Mouse (Mus musculus): ENCODE data around the gene Rpp38. TPM values are rescaled to one million over a fixed set of nuclear protein-coding genes. Genes with fewer than 3 reads are reported as not detected.

Rpp38 gene
- polyA plus RNA-seq, 1 experiment, result 17.1 TPM

DNA sequence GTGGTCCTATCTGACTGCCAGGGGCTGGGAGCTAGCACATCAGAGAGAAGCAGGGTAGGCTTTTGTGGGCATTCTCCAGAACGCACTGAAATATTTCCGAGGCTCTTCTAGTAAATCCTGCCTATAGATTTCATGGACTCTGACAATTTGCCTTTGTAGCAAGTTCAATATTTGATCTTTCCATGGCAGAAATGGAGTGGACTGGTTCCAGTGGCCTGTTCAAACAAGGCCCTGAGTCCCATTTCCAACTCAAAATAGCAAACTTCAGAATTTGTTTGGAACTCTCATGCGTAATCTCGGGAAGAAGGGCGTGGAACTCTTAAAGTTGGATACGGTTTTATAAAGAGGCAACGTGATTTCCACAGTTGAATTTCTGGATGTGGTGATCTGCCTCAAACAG lies 36.6 kb downstream of the Rpp38 start:
- TF ChIP-seq POLR2A (IDR thresholded peaks at IDR 0.05; ENCODE audit: insufficient read depth, low read length) (no peak), CTCF (IDR thresholded peaks at IDR 0.05; ENCODE audit: low read depth, low read length) (no peak)
- Histone ChIP-seq H3K4me1 (ENCODE audit: control insufficient read depth, insufficient read depth, low read length) (no peaks in the 10 kb centered on the region), H3K27ac (ENCODE audit: insufficient read depth, low read length) (no peak overlapping the region), H3K9ac (ENCODE audit: low read depth, poor library complexity, severe bottlenecking) (no peak overlapping the region), H3K36me3 (ENCODE audit: control insufficient read depth, insufficient read depth, low read length, poor library complexity, severe bottlenecking) (no peaks in the 10 kb centered on the region), H3K4me3 (ENCODE audit: low read depth, low read length) (no peak overlapping the region), H3K9me3 (replicated peaks; ENCODE audit: control insufficient read depth, insufficient read depth, low read length, poor library complexity, severe bottlenecking) (no peaks in the 10 kb centered on the region), H3K27me3 (ENCODE audit: control insufficient read depth, insufficient read depth, low read length, poor library complexity, severe bottlenecking) (no peaks in the 10 kb centered on the region)

- Histone ChIP-seq H3K9ac (ENCODE audit: low read depth, poor library complexity, severe bottlenecking) (no peak overlapping the region), H3K4me3 (ENCODE audit: low read depth, low read length) (no peak overlapping the region), H3K9me3 (replicated peaks; ENCODE audit: control insufficient read depth, insufficient read depth, low read length, poor library complexity, severe bottlenecking) (no peaks in the 10 kb centered on the region), H3K27ac (ENCODE audit: insufficient read depth, low read length) (no peak overlapping the region), H3K36me3 (ENCODE audit: control insufficient read depth, insufficient read depth, low read length, poor library complexity, severe bottlenecking) (no peaks in the 10 kb centered on the region), H3K4me1 (ENCODE audit: control insufficient read depth, insufficient read depth, low read length) (no peaks in the 10 kb centered on the region), H3K27me3 (ENCODE audit: control insufficient read depth, insufficient read depth, low read length, poor library complexity, severe bottlenecking) (no peaks in the 10 kb centered on the region)
- TF ChIP-seq CTCF (IDR thresholded peaks at IDR 0.05; ENCODE audit: low read depth, low read length), result no peak
- TF ChIP-seq POLR2A (IDR thresholded peaks at IDR 0.05; ENCODE audit: insufficient read depth, low read length), result no peak
- TF ChIP-seq EP300 (IDR thresholded peaks at IDR 0.05; ENCODE audit: insufficient read depth, low read depth, low read length), result no peak
Observed at GRCm38 (mm10) chr2:3292170-3292569, 40.3 kb downstream of the Rpp38 start.

DNA sequence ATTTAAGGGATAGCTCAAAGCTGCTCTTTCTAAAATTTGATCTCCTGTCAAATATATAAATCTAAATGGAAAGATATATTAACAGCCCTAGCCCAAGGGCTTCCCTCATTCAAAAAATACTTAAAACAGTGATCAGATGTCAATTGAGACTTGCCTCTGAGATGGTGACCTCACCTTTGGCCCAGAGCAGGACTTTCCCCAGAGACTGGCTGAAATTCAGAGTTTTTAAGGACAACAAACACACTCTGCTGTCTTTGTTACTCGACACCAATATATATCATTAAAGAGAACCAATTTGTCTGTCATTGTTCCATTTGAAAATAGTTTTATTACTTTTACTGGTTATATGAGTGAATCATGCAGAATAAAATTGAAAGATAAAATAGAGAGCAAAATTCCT lies 42.9 kb downstream of the Rpp38 start:
- Histone ChIP-seq H3K4me3 (ENCODE audit: low read depth, low read length) (no peak overlapping the region), H3K9ac (ENCODE audit: low read depth, poor library complexity, severe bottlenecking) (no peak overlapping the region), H3K27ac (ENCODE audit: insufficient read depth, low read length) (no peak overlapping the region), H3K36me3 (ENCODE audit: control insufficient read depth, insufficient read depth, low read length, poor library complexity, severe bottlenecking) (no peaks in the 10 kb centered on the region), H3K9me3 (replicated peaks; ENCODE audit: control insufficient read depth, insufficient read depth, low read length, poor library complexity, severe bottlenecking) (no peaks in the 10 kb centered on the region), H3K4me1 (ENCODE audit: control insufficient read depth, insufficient read depth, low read length) (no peaks in the 10 kb centered on the region), H3K27me3 (ENCODE audit: control insufficient read depth, insufficient read depth, low read length, poor library complexity, severe bottlenecking) (no peaks in the 10 kb centered on the region)
- no peak for TF ChIP-seq POLR2A (IDR thresholded peaks at IDR 0.05; ENCODE audit: insufficient read depth, low read length)
- TF ChIP-seq EP300 (IDR thresholded peaks at IDR 0.05; ENCODE audit: insufficient read depth, low read depth, low read length), result no peak
- no peak for TF ChIP-seq CTCF (IDR thresholded peaks at IDR 0.05; ENCODE audit: low read depth, low read length)

GRCm38 (mm10) chr2:3286243-3286642 lies 46.2 kb downstream of the Rpp38 start:
- Histone ChIP-seq H3K36me3 (ENCODE audit: control insufficient read depth, insufficient read depth, low read length, poor library complexity, severe bottlenecking) (no peaks in the 10 kb centered on the region), H3K9ac (ENCODE audit: low read depth, poor library complexity, severe bottlenecking) (no peak overlapping the region), H3K27ac (ENCODE audit: insufficient read depth, low read length) (no peak overlapping the region), H3K4me3 (ENCODE audit: low read depth, low read length) (no peak overlapping the region), H3K4me1 (ENCODE audit: control insufficient read depth, insufficient read depth, low read length) (no peaks in the 10 kb centered on the region), H3K27me3 (ENCODE audit: control insufficient read depth, insufficient read depth, low read length, poor library complexity, severe bottlenecking) (no peaks in the 10 kb centered on the region), H3K9me3 (replicated peaks; ENCODE audit: control insufficient read depth, insufficient read depth, low read length, poor library complexity, severe bottlenecking) (no peaks in the 10 kb centered on the region)
- TF ChIP-seq EP300 (IDR thresholded peaks at IDR 0.05; ENCODE audit: insufficient read depth, low read depth, low read length) (no peak), POLR2A (IDR thresholded peaks at IDR 0.05; ENCODE audit: insufficient read depth, low read length) (no peak), CTCF (IDR thresholded peaks at IDR 0.05; ENCODE audit: low read depth, low read length) (no peak)

- Histone ChIP-seq H3K36me3 (ENCODE audit: control insufficient read depth, insufficient read depth, low read length, poor library complexity, severe bottlenecking) (no peaks in the 10 kb centered on the region), H3K4me3 (ENCODE audit: low read depth, low read length) (no peak overlapping the region), H3K9ac (ENCODE audit: low read depth, poor library complexity, severe bottlenecking) (no peak overlapping the region), H3K27me3 (ENCODE audit: control insufficient read depth, insufficient read depth, low read length, poor library complexity, severe bottlenecking) (no peaks in the 10 kb centered on the region), H3K9me3 (replicated peaks; ENCODE audit: control insufficient read depth, insufficient read depth, low read length, poor library complexity, severe bottlenecking) (no peaks in the 10 kb centered on the region), H3K4me1 (ENCODE audit: control insufficient read depth, insufficient read depth, low read length) (no peaks in the 10 kb centered on the region), H3K27ac (ENCODE audit: insufficient read depth, low read length) (no peak overlapping the region)
- no peak for TF ChIP-seq EP300 (IDR thresholded peaks at IDR 0.05; ENCODE audit: insufficient read depth, low read depth, low read length)
- TF ChIP-seq CTCF (IDR thresholded peaks at IDR 0.05; ENCODE audit: low read depth, low read length), result no peak
- no peak for TF ChIP-seq POLR2A (IDR thresholded peaks at IDR 0.05; ENCODE audit: insufficient read depth, low read length)
Observed at GRCm38 (mm10) chr2:3285709-3286108, 46.7 kb downstream of the Rpp38 start.

DNA sequence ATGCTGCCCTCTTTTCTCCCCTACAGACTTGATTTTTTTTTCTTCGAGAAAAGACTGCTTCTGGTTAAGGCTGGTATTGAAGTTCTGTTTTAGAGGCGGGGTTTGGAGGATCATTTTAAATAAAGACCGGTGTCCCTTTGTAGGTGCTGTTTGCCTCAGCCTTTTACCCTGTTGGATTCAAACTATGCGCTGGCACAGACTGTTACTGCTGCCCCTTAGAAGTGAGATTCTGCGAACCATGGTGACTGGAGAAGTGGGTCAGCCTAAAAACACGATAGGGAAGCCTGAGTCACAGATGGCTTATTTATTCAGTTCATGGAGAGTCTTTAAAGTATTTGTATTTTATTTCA lies 47.3 kb downstream of the Rpp38 start:
- no peaks in the 10 kb centered on the region for H3K9me3 ChIP-seq (replicated peaks; ENCODE audit: control insufficient read depth, insufficient read depth, low read length, poor library complexity, severe bottlenecking)
- H3K9ac ChIP-seq (ENCODE audit: low read depth, poor library complexity, severe bottlenecking), result peak overlapping the region; percentile 86
- H3K27me3 ChIP-seq (ENCODE audit: control insufficient read depth, insufficient read depth, low read length, poor library complexity, severe bottlenecking), result no peaks in the 10 kb centered on the region
- no peaks in the 10 kb centered on the region for H3K4me1 ChIP-seq (ENCODE audit: control insufficient read depth, insufficient read depth, low read length)
- H3K36me3 ChIP-seq (ENCODE audit: control insufficient read depth, insufficient read depth, low read length, poor library complexity, severe bottlenecking), result no peaks in the 10 kb centered on the region
- H3K4me3 ChIP-seq (ENCODE audit: low read depth, low read length), result peak overlapping the region; percentile 94
- H3K27ac ChIP-seq (ENCODE audit: insufficient read depth, low read length), result no peak overlapping the region
- TF ChIP-seq EP300 (IDR thresholded peaks at IDR 0.05; ENCODE audit: insufficient read depth, low read depth, low read length) (no peak), POLR2A (IDR thresholded peaks at IDR 0.05; ENCODE audit: insufficient read depth, low read length) (no peak), CTCF (IDR thresholded peaks at IDR 0.05; ENCODE audit: low read depth, low read length) (no peak)

Data from ES-Bruce4 (cell line).